Mouse (Mus musculus): Measurements from ENCODE around the gene Ergic1.
A peak's percentile ranks its signal among the peaks of the same experiment; 100 is the strongest.

The Ergic1 gene

DNA sequence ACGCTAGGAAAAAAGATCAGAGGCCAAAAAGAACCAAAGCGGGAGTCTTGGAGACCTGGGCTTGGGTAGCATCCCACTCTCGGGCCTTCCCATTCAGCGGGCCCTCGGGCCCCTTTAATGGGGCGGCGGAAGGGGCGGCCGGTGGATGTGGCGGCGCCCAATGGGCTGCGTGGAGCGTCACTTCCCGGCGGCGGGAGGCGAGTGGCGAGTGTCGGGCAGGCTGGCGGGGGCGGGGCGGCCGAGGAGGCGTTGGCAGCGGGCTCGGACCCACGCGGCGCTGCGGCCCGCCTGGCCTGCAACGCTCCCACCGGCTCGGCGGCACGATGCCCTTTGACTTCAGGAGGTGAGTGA, at the start of gene Ergic1:
Gene Ergic1, plus strand, starts transcription at position 200 of the 351 bp plus-strand sequence.
- DNase-seq (ENCODE audit: low spot score) = peak; percentile 88

DNA sequence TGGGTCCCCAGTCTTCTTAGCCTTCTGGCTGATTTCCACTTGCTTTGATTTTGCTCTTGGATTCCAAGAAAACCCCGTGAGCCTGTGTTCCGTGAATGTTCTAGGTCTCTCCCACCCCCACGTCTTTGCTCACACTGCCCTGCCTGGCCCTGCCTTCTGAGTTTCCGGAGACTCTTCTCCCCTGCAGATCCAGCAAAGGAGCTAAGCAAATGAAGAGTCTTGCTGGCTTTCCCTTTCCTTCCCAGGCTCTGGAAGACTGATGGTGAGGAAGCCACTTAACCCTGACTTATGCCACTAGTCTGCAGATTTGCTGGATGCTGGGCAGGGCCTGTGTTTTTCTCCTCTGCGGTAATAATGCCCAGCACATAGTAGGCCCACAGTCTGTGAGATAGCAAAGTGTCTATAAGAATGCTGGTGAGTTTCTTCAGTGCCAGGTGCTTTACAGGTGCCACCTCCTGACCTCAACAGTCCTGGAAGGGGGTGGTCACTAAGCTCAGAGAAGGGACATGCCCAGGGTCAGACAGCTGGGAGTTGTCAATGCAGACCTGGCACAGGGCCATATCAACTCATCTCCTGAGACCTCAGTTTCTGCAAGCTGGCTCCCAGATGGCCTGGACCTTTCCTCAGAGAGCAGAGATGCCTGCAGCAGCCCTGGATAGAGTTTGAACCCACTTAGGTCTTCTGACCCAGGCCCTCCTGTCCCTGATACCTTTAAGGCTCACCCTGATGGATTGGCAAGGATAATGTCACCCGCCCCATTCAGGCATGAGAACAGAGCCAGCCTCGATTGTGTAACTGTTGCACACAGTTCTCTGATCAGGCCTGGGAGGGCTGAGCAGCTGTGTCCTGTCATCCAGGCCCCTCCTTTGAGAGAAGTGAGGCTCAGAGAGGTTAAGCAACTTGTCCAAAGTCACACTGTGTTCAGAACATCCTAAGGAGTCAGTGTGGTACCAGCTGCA, 49.2 kb upstream of the Ergic1 start:
- DNase-seq (ENCODE audit: low spot score) = no peak

DNA sequence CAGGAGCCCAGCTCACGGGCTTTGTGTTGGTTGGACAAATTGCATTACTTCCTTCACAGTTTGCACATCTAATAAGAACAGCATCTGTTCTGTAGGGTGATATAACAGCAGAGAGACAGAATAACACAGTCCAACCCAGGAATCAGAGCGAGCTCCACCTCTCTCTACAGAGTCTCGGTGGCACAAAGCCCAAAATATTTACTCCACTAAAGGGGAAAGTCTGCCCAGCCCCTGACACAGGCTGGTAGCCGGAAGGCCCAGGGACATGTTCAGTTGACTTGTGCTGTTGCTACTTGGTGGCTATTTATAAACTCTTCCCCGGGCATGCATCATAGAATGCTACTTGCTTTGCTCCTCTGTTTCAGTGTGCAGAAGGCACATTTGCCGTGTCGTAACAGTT, 48.3 kb upstream of the Ergic1 start:
- DNase-seq (ENCODE audit: low spot score) = no peak

DNA sequence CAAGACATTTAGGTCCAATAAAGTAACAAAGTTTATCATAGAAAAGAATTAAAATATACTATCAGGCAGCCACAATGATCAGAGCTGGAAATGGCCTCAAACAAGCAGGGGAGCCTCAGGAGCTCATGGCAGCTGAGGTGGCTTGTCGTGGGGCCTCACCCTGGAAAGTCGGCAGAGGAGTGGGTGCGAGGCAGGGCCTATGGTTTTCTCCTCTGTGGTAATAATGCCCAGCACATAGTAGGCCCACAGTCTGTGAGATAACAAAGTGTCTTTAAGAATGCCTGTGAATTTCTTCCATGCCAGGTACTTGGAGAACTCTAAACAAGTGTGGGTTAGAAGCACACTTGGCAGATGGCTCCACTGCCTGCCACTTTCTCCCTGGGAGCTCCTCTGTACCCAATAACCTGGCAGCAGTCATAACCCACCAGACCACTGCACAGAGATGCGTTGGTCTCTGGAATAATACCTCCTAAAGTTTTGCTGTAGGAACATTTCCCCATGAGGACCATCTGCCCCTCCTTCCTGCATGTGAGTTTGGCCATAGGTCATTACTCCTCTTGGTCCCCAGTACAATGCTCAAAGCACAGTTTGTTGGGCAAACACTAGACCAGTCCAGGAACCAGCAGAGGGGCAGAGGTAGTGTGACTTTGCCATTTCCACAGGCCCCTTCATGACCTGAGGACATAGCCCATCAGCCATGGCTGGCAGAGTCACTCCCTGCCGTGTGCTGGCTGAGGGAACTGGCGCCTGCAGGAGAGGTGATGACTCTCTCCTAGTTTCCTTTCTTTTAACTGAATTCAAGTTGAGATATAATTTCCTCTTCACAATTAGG, 47.6 kb upstream of the Ergic1 start:
- DNase-seq (ENCODE audit: low spot score) = no peak

DNA sequence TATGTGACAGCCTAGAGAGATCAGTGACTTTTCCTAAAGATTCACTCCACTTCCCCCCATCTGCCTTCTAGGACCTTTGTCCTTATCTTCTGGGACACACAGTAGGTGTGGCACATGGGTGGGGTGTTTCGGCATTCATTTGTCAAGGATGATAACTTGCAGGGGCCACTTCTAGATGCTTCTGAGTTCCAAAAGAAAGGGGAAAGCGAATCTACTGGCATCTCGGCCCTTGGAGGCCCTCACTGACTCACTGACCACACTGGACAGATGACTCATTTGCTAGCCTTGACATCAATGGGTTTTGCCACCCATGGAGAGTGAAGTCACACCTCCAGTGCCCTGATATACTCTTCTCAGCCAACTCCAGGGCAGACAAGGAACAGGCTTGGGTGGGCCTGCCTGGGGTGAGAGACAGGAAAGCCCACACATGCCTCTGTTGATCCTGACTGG, 46.7 kb upstream of the Ergic1 start:
- peak; percentile 28 for DNase-seq (ENCODE audit: low spot score)

DNA sequence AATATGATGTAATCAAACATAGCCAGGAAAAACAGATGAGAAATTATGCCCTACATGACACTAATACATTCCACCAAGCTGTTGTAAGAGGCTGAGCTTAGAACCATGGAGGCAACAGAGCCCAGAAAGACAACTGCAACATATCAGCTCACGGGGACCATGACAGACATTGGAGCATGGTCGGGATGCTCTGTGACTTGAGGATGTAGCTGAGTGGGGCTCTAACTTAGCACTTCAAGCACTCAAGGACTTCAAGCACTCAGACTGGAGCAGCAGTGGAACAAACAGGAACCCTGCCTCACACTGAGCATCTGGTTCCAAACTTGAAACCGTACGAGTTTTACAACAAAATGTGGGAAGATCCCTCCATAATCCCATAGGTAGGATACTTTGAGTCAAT, 45.6 kb upstream of the Ergic1 start:
- no peak for DNase-seq (ENCODE audit: low spot score)

DNA sequence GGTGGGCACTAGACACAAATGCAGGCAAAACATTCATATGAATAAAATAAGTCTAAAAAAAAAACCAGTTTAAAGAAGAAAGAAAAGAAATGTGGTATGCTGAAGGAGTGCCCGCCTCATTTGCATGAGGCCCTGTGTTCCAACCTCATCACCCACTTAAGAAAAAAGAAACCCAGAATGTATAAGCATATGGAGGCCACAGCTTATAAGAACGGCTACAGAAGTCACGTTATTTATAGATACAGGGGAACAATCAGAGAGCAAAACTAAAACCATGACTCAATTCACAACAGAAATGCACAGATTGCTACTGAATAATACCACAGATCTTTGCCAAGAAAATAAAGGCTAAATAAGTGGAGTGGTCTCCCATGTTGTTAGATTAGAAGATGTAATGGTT, 43.0 kb upstream of the Ergic1 start:
- no peak for DNase-seq (ENCODE audit: low spot score)

DNA sequence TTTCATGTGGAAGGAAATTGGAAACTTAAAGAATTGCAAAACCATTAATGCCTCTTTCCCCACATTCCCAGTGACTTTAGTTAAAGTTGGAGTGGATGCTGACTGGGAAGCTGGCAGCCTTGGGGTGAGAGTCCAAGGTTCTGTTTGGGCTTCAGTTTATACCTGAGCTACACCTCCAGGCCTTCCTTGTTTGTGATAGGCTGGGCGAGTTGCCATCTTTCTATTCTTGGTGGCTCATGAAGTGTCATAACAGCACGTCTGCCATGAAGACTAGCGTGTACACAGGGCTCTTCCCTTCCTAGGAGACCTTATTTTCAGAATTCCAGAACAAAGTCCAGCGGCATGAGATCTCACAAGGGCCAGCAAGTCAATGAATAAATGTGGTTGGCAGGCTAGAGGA, 38.6 kb upstream of the Ergic1 start:
- peak; percentile 32 for DNase-seq (ENCODE audit: low spot score)

DNA sequence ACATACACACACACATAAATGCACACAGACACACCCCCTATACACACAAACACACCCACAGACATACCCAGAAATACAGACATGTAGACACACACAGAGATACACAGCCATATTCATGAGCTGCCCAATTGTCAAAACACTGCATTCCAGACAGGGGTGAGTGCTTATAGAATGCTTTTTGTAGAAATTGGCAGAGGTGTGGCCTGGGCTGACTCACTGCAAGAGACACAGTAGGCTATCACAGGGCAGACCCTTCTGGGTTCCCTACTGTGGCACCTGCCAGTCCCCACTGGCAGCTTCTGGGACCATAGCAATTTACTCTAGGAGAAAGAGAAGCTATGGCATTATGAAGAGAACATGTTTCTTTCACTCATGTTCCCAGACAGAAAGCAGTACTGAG, 37.0 kb upstream of the Ergic1 start:
- no peak for DNase-seq (ENCODE audit: low spot score)

DNA sequence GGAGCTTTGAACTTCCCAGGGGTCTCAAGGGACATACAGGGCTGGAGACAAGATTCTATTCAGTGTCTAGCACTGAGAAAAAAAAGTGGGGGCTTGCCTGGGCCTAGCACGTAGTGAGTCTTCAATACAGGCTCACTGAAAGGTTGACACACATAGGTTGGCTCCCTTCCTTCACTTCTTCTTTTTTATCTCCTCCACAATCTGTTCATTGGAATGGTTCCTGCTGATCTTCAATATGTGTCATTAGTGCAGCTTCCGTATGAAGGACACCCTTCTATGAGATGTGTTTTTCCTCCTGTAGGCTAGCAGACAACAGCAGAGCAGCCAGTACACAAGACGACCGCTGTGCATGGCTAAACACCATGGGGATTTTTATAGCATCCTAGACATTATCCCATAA, 36.5 kb upstream of the Ergic1 start:
- no peak for DNase-seq (ENCODE audit: low spot score)

DNA sequence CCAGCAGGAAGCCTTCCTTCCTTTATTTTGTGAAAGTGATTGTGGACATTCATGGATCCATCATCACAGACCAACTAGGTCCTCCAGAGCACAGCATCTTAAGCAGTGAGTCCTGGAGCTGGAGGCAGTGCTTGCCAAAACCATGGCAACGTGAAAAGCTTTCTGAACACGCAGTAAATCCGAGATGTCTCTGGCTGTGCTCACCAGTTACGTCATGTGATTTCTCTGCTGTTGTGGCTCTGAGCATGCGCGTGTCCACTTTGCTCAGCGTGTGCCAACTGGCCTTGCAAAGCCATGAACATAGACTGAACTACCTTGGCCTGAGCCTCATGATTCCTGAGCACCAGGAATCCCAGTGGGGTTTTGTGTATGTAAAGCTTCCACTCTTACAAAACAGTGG, 36.0 kb upstream of the Ergic1 start:
- DNase-seq (ENCODE audit: low spot score) = no peak

DNA sequence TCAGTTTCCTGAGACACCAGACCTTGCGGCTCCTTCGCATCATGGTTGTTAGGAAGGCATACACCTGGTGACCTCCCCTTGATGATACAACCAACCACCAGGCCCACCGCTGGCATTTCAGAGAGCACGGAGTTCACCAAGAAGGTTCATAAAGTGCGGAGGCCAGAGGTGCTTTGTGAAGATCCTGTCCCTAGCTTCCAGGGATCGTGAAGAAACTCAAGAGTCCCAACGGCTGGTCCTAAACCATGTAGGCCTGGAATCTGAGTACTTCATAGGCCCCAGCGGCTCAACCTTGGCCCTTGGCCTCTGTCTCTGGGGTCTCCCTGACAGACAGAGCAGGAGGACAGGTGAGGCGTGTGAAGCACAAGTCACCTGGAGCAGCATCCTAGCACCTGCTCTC, 34.0 kb upstream of the Ergic1 start:
- DNase-seq (ENCODE audit: low spot score) = no peak

DNA sequence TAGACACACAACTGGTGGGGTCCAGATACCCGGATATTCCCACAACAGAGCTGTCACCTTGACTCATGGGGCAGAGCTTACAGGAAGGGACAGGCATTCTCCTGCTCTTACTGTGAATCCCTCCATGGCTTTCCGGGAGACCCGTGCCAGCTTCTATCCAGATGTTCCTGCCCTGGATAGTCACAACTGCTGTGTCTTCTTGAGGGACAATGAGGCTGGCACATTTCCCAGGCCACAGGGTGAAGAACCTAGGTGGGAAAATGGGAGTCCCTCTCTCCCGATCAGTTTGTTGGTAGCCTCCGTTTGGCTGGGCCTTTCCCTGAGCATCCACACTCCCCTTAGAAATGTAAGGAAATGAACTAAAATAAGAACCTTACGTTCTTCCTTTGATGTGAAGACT, 32.5 kb upstream of the Ergic1 start:
- no peak for DNase-seq (ENCODE audit: low spot score)

DNA sequence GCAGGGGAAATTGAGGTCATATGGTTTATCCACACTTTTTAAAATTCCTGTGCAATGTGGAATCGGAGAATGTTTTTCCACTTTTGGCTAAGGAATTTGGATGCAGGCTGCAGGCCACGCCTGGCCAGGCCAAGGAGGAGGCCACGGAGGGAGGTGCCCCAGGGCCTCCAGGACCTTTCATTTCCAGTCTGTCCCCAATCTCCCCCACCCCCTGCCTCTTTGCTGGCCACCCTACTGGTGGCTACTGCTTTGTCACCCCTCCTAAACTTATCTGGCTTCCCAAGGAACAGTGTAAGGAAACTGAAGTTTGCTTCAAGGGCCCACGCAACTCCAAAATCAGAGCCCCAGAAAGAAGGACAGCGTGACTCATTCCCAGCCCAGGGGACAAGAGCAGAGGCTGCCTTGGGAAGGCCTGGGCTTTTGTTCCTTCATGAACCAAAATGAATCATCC, 31.5 kb upstream of the Ergic1 start:
- no peak for DNase-seq (ENCODE audit: low spot score)

DNA sequence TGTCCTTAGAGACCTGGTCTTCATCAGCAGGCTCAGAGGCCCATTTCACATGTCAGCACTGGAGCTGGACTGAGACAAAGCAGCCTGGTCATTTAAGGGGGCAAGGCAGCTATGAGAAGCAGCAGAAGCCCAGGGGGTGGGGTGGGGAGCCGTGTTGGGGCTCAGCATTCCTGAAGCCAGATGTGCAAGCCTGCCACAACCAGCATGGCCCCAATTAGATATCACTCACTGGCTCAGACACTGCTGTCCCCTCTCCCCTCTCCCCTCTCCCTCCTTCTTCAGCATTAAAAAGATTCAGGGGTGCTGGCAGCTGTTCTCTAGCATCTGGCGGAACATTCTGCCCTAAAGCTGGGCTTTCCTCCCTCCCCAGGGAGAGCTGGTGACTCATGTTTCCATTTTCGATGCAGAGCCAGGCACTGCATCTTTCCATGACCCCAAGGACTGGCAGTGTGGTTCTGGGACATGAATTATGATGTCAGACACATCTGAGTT, 30.7 kb upstream of the Ergic1 start:
- no peak for DNase-seq (ENCODE audit: low spot score)

DNA sequence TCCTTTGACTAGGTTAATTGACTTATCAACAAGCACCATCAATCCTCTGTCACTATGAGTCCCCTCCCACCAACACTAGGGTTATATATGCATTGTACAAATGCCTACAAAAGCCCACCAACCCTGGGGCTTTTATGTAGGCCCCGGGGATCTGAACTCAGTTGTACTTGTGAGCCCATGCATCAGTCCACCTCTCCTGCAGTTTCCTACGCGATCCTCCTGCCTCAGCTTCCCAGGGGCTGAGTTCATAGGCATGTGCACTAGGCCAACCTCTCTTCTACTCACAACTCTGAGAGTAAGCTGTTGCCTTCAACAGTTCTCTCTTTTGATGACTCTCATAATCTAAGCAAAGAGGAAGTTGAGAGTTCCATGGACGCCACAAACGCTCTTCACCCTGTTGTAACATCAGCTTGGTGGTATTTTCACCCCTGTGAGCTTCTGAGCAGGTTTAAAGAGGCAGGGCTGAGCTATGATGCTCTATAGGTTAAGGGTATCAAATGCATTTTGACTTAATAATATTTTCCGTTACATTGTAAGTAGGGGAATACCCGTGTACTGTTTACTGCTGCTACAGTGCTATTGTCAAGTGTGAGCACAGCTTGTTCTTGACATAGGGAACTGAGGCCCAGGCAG, 29.8 kb upstream of the Ergic1 start:
- no peak for DNase-seq (ENCODE audit: low spot score)

DNA sequence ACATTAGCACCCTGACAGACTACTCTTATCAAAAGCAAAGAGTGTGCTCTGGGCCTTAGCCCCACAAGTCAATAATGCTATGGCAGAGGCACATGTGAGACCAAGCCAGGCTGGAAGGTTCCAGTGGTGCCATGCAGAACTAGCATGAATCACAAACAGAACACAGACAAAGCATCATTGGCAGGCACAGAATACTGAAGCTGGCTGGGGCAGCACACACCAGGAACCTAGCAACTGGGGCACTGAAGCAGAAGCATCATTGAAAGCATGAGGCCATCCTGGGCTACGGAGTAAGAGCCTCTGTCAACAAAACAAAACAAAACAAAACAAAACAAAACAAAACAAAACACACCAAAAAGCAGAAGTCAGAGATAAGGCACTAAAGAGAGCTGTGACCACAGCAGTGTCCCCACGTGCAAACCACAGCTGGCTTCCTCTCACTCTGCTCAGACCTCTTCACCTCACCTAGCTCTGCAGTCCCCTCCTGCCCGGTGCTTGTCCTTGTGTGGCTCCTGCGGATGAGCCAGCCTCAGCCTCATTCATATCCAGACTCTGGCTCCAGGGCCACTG, 28.7 kb upstream of the Ergic1 start:
- DNase-seq (ENCODE audit: low spot score) = no peak

DNA sequence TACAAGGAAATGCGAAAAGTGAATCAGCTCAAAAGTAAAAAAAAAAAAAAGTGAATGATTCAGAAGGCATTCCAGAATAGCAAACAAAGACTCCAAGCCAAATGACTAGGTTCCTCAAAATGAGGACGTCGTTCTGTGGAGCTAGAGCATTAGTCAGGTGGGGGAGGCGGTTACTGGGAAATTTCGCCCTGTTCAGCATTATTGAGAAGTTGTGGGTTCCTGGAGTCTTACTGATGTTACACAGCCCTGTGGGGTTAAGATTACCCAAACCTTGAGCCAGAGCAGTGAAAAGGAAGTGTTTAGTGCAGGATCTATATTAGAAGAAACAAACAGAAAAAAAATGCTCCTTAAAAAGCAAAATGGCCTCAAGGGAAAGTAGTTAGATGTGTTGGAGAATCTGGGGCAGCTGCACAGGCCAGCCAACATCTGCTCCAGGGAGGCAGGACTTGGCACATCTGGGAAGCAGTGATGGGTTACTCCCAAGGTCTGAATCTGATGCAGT, 27.4 kb upstream of the Ergic1 start:
- DNase-seq (ENCODE audit: low spot score) = no peak

DNA sequence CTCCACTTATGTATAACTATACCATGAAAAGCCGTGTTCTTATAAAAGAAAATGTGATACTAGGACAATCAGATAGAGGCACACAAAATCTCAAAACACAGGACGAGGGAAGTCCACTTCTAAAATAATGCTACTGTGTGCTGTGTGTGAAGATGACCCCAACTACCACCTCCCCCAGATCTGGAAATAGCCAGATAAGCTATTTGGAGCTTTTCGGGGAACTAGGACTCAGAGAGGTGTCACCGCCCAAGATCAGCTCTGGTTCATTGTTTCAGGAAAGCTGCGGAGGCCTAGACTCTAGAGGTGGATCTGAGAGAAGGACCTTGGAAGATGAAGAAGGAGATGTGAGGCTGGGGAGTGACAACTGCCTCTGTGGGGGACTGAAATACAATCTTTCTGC, 26.6 kb upstream of the Ergic1 start:
- no peak for DNase-seq (ENCODE audit: low spot score)

DNA sequence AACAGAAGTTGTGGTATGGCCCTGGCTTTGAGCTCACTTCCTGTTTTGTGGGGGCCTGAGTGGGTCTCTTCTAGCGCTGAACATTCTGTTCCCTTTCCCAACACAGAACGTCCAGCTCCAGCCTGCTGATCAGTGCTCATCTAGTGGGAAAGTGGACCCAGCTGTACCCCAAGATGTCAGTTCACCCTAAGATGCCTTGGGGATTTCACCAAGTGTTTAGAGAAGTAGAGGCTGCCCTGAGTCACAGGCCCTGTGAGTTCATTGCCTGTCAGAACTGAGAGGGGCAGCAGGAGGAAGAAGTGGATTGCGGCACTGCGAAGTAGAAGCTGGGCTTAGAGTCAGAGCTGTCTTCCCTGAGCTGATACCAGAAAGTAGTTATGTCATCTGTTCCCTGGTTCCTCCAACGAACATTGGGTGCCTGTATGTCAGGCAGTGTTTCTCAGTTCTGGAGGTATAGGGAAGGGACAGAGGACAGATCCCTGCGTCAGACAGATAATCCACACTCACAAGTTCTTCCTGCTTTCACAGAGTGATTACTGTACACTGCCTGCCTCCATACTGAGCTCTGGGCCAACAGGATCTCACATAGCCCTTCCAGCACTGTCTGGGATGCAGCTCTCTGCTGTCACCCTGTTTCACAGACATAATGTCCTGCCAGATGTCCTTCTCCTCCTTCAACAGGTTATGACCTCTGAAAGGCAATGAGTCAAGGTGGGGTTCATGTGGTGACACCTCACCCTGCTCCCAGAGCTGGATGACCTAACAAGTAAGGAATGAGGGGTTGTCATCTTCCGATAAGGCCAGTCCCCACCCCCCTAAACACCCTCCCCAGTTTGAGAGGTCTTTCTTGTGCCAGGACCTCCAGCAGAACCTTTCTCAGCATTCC, 25.8 kb upstream of the Ergic1 start:
- no peak for DNase-seq (ENCODE audit: low spot score)

All from yolk sac, embryonic 10.5 days (tissue).